Mouse (Mus musculus) myocyte (in vitro differentiated cells): ENCODE data around the gene Mettl22. TPM values are rescaled to one million over a fixed set of nuclear protein-coding genes. Genes with fewer than 3 reads are reported as not detected.

ENCODE experiments used
- H3K27me3 ChIP-seq: one replicate; pipeline ENCODE4 v1.6.1; 2011; ENCODE audit not compliant: control insufficient read depth, insufficient read depth, insufficient read length
- H3K36me3 ChIP-seq: one replicate; pipeline ENCODE4 v1.6.1; 2011; ENCODE audit not compliant: control insufficient read depth, insufficient read depth
- H3K4me2 ChIP-seq: one replicate; pipeline ENCODE4 v1.6.1; 2011; ENCODE audit warnings: low read depth, control low read depth
- H3K4me3 ChIP-seq: one replicate; pipeline ENCODE4 v1.5.1; 2011; ENCODE audit warnings: mild to moderate bottlenecking, control low read depth, moderate library complexity
- H3K79me2 ChIP-seq: one replicate; pipeline ENCODE4 v1.6.1; 2011; ENCODE audit not compliant: control insufficient read depth, insufficient read depth
- H3ac ChIP-seq: one replicate; pipeline ENCODE4 v1.6.1; 2011; ENCODE audit not compliant: control insufficient read depth, insufficient read length
- CEBPB ChIP-seq: IDR thresholded peaks from 2 replicates; pipeline ENCODE4 v1.6.1; 2011; ENCODE audit warnings: mild to moderate bottlenecking, moderate library complexity; ENCODE audit not compliant: poor library complexity, insufficient read depth, severe bottlenecking
- E2F4 ChIP-seq: IDR thresholded peaks from one replicate; pipeline ENCODE4 v1.6.1; 2011; ENCODE audit warnings: mild to moderate bottlenecking, control low read depth, moderate library complexity; ENCODE audit not compliant: insufficient read depth
- MAX ChIP-seq: IDR thresholded peaks from one replicate; pipeline ENCODE4 v1.6.1; 2011; ENCODE audit warnings: low read depth, mild to moderate bottlenecking, control low read depth
- MYOD1 ChIP-seq, 3 experiments: IDR thresholded peaks; one replicate each; pipeline ENCODE4 v1.6.1; 2011; ENCODE audit warnings: control low read depth in 2 of 3, low read depth in 2 of 3, mild to moderate bottlenecking in 2 of 3, moderate library complexity in 1 of 3; ENCODE audit not compliant: insufficient read length in 2 of 3, control insufficient read depth in 1 of 3
- MYOG ChIP-seq, 3 experiments: IDR thresholded peaks; one replicate each; pipeline ENCODE4 v1.6.1; 2011; ENCODE audit warnings: control low read depth in 2 of 3, low read depth in 2 of 3, mild to moderate bottlenecking in 2 of 3; ENCODE audit not compliant: insufficient read length in 2 of 3, control insufficient read depth in 1 of 3, insufficient read depth in 1 of 3
- POLR2A ChIP-seq: IDR thresholded peaks from one replicate; pipeline ENCODE4 v1.6.1; 2011; ENCODE audit warnings: low read depth, mild to moderate bottlenecking, control low read depth, moderate library complexity; ENCODE audit not compliant: insufficient read length
- POLR2AphosphoS2 ChIP-seq: IDR thresholded peaks from one replicate; pipeline ENCODE4 v1.6.1; 2011; ENCODE audit warnings: low read depth, control low read depth; ENCODE audit not compliant: insufficient read length
- REST ChIP-seq: IDR thresholded peaks from one replicate; pipeline ENCODE4 v1.6.1; 2011; ENCODE audit warnings: mild to moderate bottlenecking, control low read depth, moderate library complexity; ENCODE audit not compliant: insufficient read depth, insufficient read length
- SRF ChIP-seq: IDR thresholded peaks from one replicate; pipeline ENCODE4 v1.6.1; 2011; ENCODE audit warnings: low read depth; ENCODE audit not compliant: control insufficient read depth, insufficient read length
- TCF12 ChIP-seq: IDR thresholded peaks from one replicate; pipeline ENCODE4 v1.6.1; 2011; ENCODE audit warnings: mild to moderate bottlenecking, control low read depth; ENCODE audit not compliant: poor library complexity, insufficient read depth, severe bottlenecking
- TCF3 ChIP-seq: IDR thresholded peaks from one replicate; pipeline ENCODE4 v1.6.1; 2011; ENCODE audit warnings: low read depth, control low read depth; ENCODE audit not compliant: insufficient read length
- USF1 ChIP-seq: IDR thresholded peaks from one replicate; pipeline ENCODE4 v1.6.1; 2011; ENCODE audit warnings: low read depth, mild to moderate bottlenecking, control low read depth, moderate library complexity
- polyA plus RNA-seq: library from polyadenylated mRNA; unstranded; fragments of >200 nt; fragmentation: generic; extraction: Trizol; gene quantifications from one replicate; pipeline ENCODE4 v1.2.1, GENCODE M21; 2012; ENCODE audit warnings: missing spikeins

Mettl22 gene
- polyA plus RNA-seq, 1 experiment: 34.3 TPM

- no peak for TF ChIP-seq POLR2A
- TF ChIP-seq SRF: no peak
- TF ChIP-seq MAX: no peak
- no peak for TF ChIP-seq USF1
- no peak for TF ChIP-seq E2F4
- TF ChIP-seq TCF3: no peak
- no peak for TF ChIP-seq POLR2AphosphoS2
- no peak for TF ChIP-seq MYOG (IDR thresholded peaks at IDR 0.05; ENCODE audit: control insufficient read depth in 1 of 3, insufficient read depth in 1 of 3, insufficient read length in 2 of 3, low read depth in 2 of 3)
- TF ChIP-seq MYOD1 (IDR thresholded peaks at IDR 0.05; ENCODE audit: control insufficient read depth in 1 of 3, insufficient read length in 2 of 3, low read depth in 2 of 3): no peak
- TF ChIP-seq CEBPB: no peak
- TF ChIP-seq REST: no peak
- no peak for TF ChIP-seq TCF12
- no peak within 1 kb of the TSS for H3K4me3 ChIP-seq
Observed at GRCm38 (mm10) chr16:8513236-8513906, 42.8 kb downstream of the Mettl22 start, which contains the start of gene Abat. Gene Abat, plus strand, starts transcription at chr16:8513429.

GRCm38 (mm10) chr16:8514180-8514579, 43.6 kb downstream of the Mettl22 start:
- Histone ChIP-seq H3K4me3 (no peak overlapping the region), H3K36me3 (no peaks in the 10 kb centered on the region), H3K4me2 (no peak overlapping the region), H3K27me3 (peaks cover 26% of the 10 kb centered on the region), H3ac (no peak overlapping the region), H3K79me2 (no peaks in the 10 kb centered on the region)
- TF ChIP-seq POLR2AphosphoS2 (no peak), MYOD1 (IDR thresholded peaks at IDR 0.05; ENCODE audit: control insufficient read depth in 1 of 3, insufficient read length in 2 of 3, low read depth in 2 of 3) (no peak), POLR2A (no peak), MAX (no peak)

More at GRCm38 (mm10) chr16:8513236-8513906, 42.8 kb downstream of the Mettl22 start, which contains the start of gene Abat:
- H3ac ChIP-seq: no peak within 1 kb of the TSS
- H3K27me3 ChIP-seq: peaks cover 25% of the 10 kb centered on the region
- no peaks in the 10 kb centered on the region for H3K79me2 ChIP-seq
- no peaks in the 10 kb centered on the region for H3K36me3 ChIP-seq
- H3K4me2 ChIP-seq: peak within 1 kb of the TSS; percentile 42

- peaks cover 61% of the 10 kb centered on the region for H3K27me3 ChIP-seq
- H3K36me3 ChIP-seq: no peaks in the 10 kb centered on the region
- no peak overlapping the region for H3K4me2 ChIP-seq
- TF ChIP-seq MAX: no peak
- TF ChIP-seq MYOD1 (IDR thresholded peaks at IDR 0.05; ENCODE audit: control insufficient read depth in 1 of 3, insufficient read length in 2 of 3, low read depth in 2 of 3): no peak
- TF ChIP-seq TCF3: no peak
- no peak for TF ChIP-seq POLR2AphosphoS2
- no peak for TF ChIP-seq E2F4
- no peak for TF ChIP-seq REST
- TF ChIP-seq CEBPB: no peak
- no peak for TF ChIP-seq MYOG (IDR thresholded peaks at IDR 0.05; ENCODE audit: control insufficient read depth in 1 of 3, insufficient read depth in 1 of 3, insufficient read length in 2 of 3, low read depth in 2 of 3)
- no peak for TF ChIP-seq SRF
- TF ChIP-seq POLR2A: no peak
- no peak for TF ChIP-seq USF1
- TF ChIP-seq TCF12: no peak
- no peaks in the 10 kb centered on the region for H3K79me2 ChIP-seq
- no peak overlapping the region for H3K4me3 ChIP-seq
- H3ac ChIP-seq: no peak overlapping the region
Observed at GRCm38 (mm10) chr16:8520525-8520924, 49.9 kb downstream of the Mettl22 start.

DNA sequence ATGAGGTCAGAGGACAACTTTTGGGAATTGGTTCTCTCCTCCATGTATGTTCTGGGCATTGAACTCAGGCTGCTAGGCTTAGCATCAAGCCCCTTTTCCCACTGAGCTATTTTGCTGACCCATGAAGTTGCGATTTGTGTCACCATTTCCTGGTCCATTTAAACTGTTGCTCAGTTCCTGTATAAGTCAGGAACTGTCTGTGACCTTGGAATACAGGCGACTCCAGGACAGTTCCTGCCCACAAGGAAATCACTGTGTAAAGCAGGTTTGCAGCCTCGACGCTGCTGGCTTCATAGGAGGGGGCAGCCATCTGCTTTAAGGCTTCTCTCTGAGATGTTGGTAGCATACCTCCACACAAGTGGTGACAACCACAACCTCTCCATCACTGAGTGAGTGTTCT, 50.7 kb downstream of the Mettl22 start:
- Histone ChIP-seq H3K36me3 (no peaks in the 10 kb centered on the region), H3K4me3 (no peak overlapping the region), H3K27me3 (peaks cover 69% of the 10 kb centered on the region), H3K4me2 (no peak overlapping the region), H3K79me2 (no peaks in the 10 kb centered on the region), H3ac (no peak overlapping the region)
- TF ChIP-seq MAX (no peak), TCF12 (no peak), POLR2A (no peak), SRF (no peak), POLR2AphosphoS2 (no peak), REST (no peak), TCF3 (no peak), MYOD1 (IDR thresholded peaks at IDR 0.05; ENCODE audit: control insufficient read depth in 1 of 3, insufficient read length in 2 of 3, low read depth in 2 of 3) (no peak), CEBPB (no peak), MYOG (IDR thresholded peaks at IDR 0.05; ENCODE audit: control insufficient read depth in 1 of 3, insufficient read depth in 1 of 3, insufficient read length in 2 of 3, low read depth in 2 of 3) (no peak), E2F4 (no peak)
